Mouse (Mus musculus): ENCODE results near the gene Sash1. TPM values are rescaled to one million over a fixed set of nuclear protein-coding genes. Genes with fewer than 3 reads are reported as not detected.

The Sash1 gene
- polyA plus RNA-seq, 1 experiment from 2014 or later, result 4.8 TPM

GRCm38 (mm10) chr10:8813984-8814578, 71.8 kb downstream of the Sash1 start:
- Histone ChIP-seq H3K27ac (replicated peaks; ENCODE audit: low read depth, low read length) (no peak overlapping the region), H3K4me2 (ENCODE audit: low read length) (no peak overlapping the region), H3K9me3 (ENCODE audit: control insufficient read depth, low read length) (no peaks in the 10 kb centered on the region), H3K4me1 (ENCODE audit: control insufficient read depth, insufficient read depth, low read length) (peaks cover 5% of the 10 kb centered on the region; the same call in 1 of the 2 replicates), H3K4me3 (replicated peaks; ENCODE audit: low read depth, low read length) (no peak overlapping the region), H3K27me3 (ENCODE audit: control insufficient read depth, insufficient read depth, low read length) (no peaks in the 10 kb centered on the region), H3K9ac (replicated peaks; ENCODE audit: low read length) (no peak overlapping the region), H3K36me3 (ENCODE audit: control insufficient read depth, insufficient read depth, low read length) (no peaks in the 10 kb centered on the region; the same call in 1 of the 2 replicates)
- ATAC-seq (ENCODE audit: low FRiP score, low TSS enrichment) (no peak), DNase-seq (no peak)
- WGBS, result 81% methylated on average over 18 of the region's 18 CpGs

- Histone ChIP-seq H3K36me3 (ENCODE audit: control insufficient read depth, insufficient read depth, low read length) (no peaks in the 10 kb centered on the region; the same call in 1 of the 2 replicates), H3K9me3 (ENCODE audit: control insufficient read depth, low read length) (no peaks in the 10 kb centered on the region), H3K27me3 (ENCODE audit: control insufficient read depth, insufficient read depth, low read length) (no peaks in the 10 kb centered on the region), H3K9ac (replicated peaks; ENCODE audit: low read length) (no peak overlapping the region), H3K27ac (replicated peaks; ENCODE audit: low read depth, low read length) (no peak overlapping the region), H3K4me1 (ENCODE audit: control insufficient read depth, insufficient read depth, low read length) (peaks cover 5% of the 10 kb centered on the region; the same call in 1 of the 2 replicates), H3K4me3 (replicated peaks; ENCODE audit: low read depth, low read length) (no peak overlapping the region), H3K4me2 (ENCODE audit: low read length) (no peak overlapping the region)
- DNase-seq (no peak), ATAC-seq (ENCODE audit: low FRiP score, low TSS enrichment) (no peak)
- WGBS, result 93% methylated on average over 14 of the region's 14 CpGs
Measured at GRCm38 (mm10) chr10:8813259-8813658, 72.6 kb downstream of the Sash1 start.

- no peaks in the 10 kb centered on the region for H3K27me3 ChIP-seq (ENCODE audit: control insufficient read depth, insufficient read depth, low read length)
- peaks cover 5% of the 10 kb centered on the region; the same call in 1 of the 2 replicates for H3K4me1 ChIP-seq (ENCODE audit: control insufficient read depth, insufficient read depth, low read length)
- no peaks in the 10 kb centered on the region; the same call in 1 of the 2 replicates for H3K36me3 ChIP-seq (ENCODE audit: control insufficient read depth, insufficient read depth, low read length)
- H3K4me2 ChIP-seq (ENCODE audit: low read length), result no peak overlapping the region
- H3K9me3 ChIP-seq (ENCODE audit: control insufficient read depth, low read length), result no peaks in the 10 kb centered on the region
- 94% methylated on average over 8 of the region's 8 CpGs for WGBS
- ATAC-seq (ENCODE audit: low FRiP score, low TSS enrichment) (no peak), DNase-seq (no peak)
- H3K27ac ChIP-seq (replicated peaks; ENCODE audit: low read depth, low read length), result no peak overlapping the region
- H3K4me3 ChIP-seq (replicated peaks; ENCODE audit: low read depth, low read length), result no peak overlapping the region
- no peak overlapping the region for H3K9ac ChIP-seq (replicated peaks; ENCODE audit: low read length)
Measured at GRCm38 (mm10) chr10:8812807-8813206, 73.1 kb downstream of the Sash1 start.

GRCm38 (mm10) chr10:8811261-8812039, 74.4 kb downstream of the Sash1 start:
- Histone ChIP-seq H3K4me1 (ENCODE audit: control insufficient read depth, insufficient read depth, low read length) (peaks cover 5% of the 10 kb centered on the region; the same call in 1 of the 2 replicates), H3K4me3 (replicated peaks; ENCODE audit: low read depth, low read length) (no peak overlapping the region), H3K27me3 (ENCODE audit: control insufficient read depth, insufficient read depth, low read length) (no peaks in the 10 kb centered on the region), H3K27ac (replicated peaks; ENCODE audit: low read depth, low read length) (no peak overlapping the region), H3K36me3 (ENCODE audit: control insufficient read depth, insufficient read depth, low read length) (no peaks in the 10 kb centered on the region; the same call in 1 of the 2 replicates), H3K4me2 (ENCODE audit: low read length) (no peak overlapping the region), H3K9ac (replicated peaks; ENCODE audit: low read length) (no peak overlapping the region), H3K9me3 (ENCODE audit: control insufficient read depth, low read length) (no peaks in the 10 kb centered on the region)
- DNase-seq (no peak), ATAC-seq (ENCODE audit: low FRiP score, low TSS enrichment) (no peak)
- 91% methylated on average over 4 of the region's 4 CpGs for WGBS

GRCm38 (mm10) chr10:8810496-8810895, 75.4 kb downstream of the Sash1 start:
- Histone ChIP-seq H3K27ac (replicated peaks; ENCODE audit: low read depth, low read length) (no peak overlapping the region), H3K4me3 (replicated peaks; ENCODE audit: low read depth, low read length) (no peak overlapping the region), H3K9me3 (ENCODE audit: control insufficient read depth, low read length) (no peaks in the 10 kb centered on the region), H3K27me3 (ENCODE audit: control insufficient read depth, insufficient read depth, low read length) (no peaks in the 10 kb centered on the region), H3K9ac (replicated peaks; ENCODE audit: low read length) (no peak overlapping the region), H3K4me2 (ENCODE audit: low read length) (no peak overlapping the region), H3K36me3 (ENCODE audit: control insufficient read depth, insufficient read depth, low read length) (no peaks in the 10 kb centered on the region; the same call in 1 of the 2 replicates), H3K4me1 (ENCODE audit: control insufficient read depth, insufficient read depth, low read length) (peaks cover 1% of the 10 kb centered on the region; the same call in 1 of the 2 replicates)
- DNase-seq, result peak; percentile 37
- WGBS, result 27% methylated on average over 7 of the region's 7 CpGs
- no peak for ATAC-seq (ENCODE audit: low FRiP score, low TSS enrichment)

GRCm38 (mm10) chr10:8808383-8808782, 77.5 kb downstream of the Sash1 start:
- H3K27me3 ChIP-seq (ENCODE audit: control insufficient read depth, insufficient read depth, low read length), result no peaks in the 10 kb centered on the region
- DNase-seq (no peak), ATAC-seq (ENCODE audit: low FRiP score, low TSS enrichment) (no peak)
- H3K4me2 ChIP-seq (ENCODE audit: low read length), result no peak overlapping the region
- H3K4me1 ChIP-seq (ENCODE audit: control insufficient read depth, insufficient read depth, low read length), result 0 out of 2 replicates have a peak, but pooled peaks cover 4% of the 10 kb centered on the region
- no peaks in the 10 kb centered on the region for H3K36me3 ChIP-seq (ENCODE audit: control insufficient read depth, insufficient read depth, low read length)
- H3K9me3 ChIP-seq (ENCODE audit: control insufficient read depth, low read length), result no peaks in the 10 kb centered on the region
- H3K9ac ChIP-seq (replicated peaks; ENCODE audit: low read length), result no peak overlapping the region
- no peak overlapping the region for H3K4me3 ChIP-seq (replicated peaks; ENCODE audit: low read depth, low read length)
- WGBS, result 95% methylated on average over 10 of the region's 10 CpGs
- H3K27ac ChIP-seq (replicated peaks; ENCODE audit: low read depth, low read length), result no peak overlapping the region

GRCm38 (mm10) chr10:8807581-8807980, 78.3 kb downstream of the Sash1 start:
- Histone ChIP-seq H3K27ac (replicated peaks; ENCODE audit: low read depth, low read length) (no peak overlapping the region), H3K27me3 (ENCODE audit: control insufficient read depth, insufficient read depth, low read length) (no peaks in the 10 kb centered on the region), H3K4me2 (ENCODE audit: low read length) (no peak overlapping the region), H3K9me3 (ENCODE audit: control insufficient read depth, low read length) (no peaks in the 10 kb centered on the region), H3K36me3 (ENCODE audit: control insufficient read depth, insufficient read depth, low read length) (no peaks in the 10 kb centered on the region), H3K4me1 (ENCODE audit: control insufficient read depth, insufficient read depth, low read length) (peaks cover 7% of the 10 kb centered on the region; the same call in 1 of the 2 replicates), H3K9ac (replicated peaks; ENCODE audit: low read length) (no peak overlapping the region), H3K4me3 (replicated peaks; ENCODE audit: low read depth, low read length) (no peak overlapping the region)
- 97% methylated on average over 9 of the region's 9 CpGs for whole genome bisulfite sequencing
- DNase-seq (no peak), ATAC-seq (ENCODE audit: low FRiP score, low TSS enrichment) (no peak)

GRCm38 (mm10) chr10:8805402-8805801, 80.5 kb downstream of the Sash1 start:
- Histone ChIP-seq H3K4me3 (replicated peaks; ENCODE audit: low read depth, low read length) (no peak overlapping the region), H3K27ac (replicated peaks; ENCODE audit: low read depth, low read length) (no peak overlapping the region), H3K4me1 (ENCODE audit: control insufficient read depth, insufficient read depth, low read length) (peaks cover 19% of the 10 kb centered on the region), H3K9me3 (ENCODE audit: control insufficient read depth, low read length) (no peaks in the 10 kb centered on the region), H3K9ac (replicated peaks; ENCODE audit: low read length) (no peak overlapping the region), H3K27me3 (ENCODE audit: control insufficient read depth, insufficient read depth, low read length) (no peaks in the 10 kb centered on the region), H3K4me2 (ENCODE audit: low read length) (no peak overlapping the region), H3K36me3 (ENCODE audit: control insufficient read depth, insufficient read depth, low read length) (no peaks in the 10 kb centered on the region)
- ATAC-seq (ENCODE audit: low FRiP score, low TSS enrichment) (no peak), DNase-seq (no peak)
- WGBS, result 96% methylated on average over 3 of the region's 3 CpGs
